Mouse (Mus musculus): ENCODE data around the gene Polr2e. TPM values are rescaled to one million over a fixed set of nuclear protein-coding genes. Genes with fewer than 3 reads are reported as not detected.

Polr2e gene
- polyA plus RNA-seq, 1 experiment from 2014 or later: 173 TPM

DNA sequence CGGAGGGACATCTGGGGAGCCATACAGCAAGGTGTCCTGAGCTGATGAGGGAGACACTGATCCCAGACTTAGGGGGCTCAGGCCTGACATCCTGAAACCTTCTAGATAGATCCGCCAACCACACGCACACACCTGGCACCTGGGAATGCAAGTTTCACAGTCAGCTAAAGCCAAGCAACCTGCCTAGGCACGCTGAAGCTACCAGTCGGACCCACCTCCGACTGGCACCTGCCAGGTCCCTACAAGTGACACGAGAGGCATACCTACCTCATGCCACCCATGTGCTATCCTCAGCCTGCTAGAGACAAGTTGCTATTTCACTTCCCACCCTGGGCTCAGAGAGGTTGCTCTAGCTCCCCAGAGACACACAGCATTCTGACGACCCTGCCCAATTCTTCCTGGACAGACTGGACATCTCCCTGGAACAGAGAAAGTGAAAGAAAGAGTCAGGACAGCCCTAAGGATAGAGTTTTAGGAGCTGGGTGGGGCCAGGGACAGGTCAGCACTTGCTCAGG lies 50.3 kb downstream of the Polr2e start:
- 26% methylated on average over 8 of the region's 8 CpGs for WGBS
- Histone ChIP-seq H3K27me3 (peaks cover 48% of the 10 kb centered on the region), H3K4me1 (peaks cover 25% of the 10 kb centered on the region), H3K9me3 (0 out of 2 replicates have a peak, but pooled peaks cover 4% of the 10 kb centered on the region), H3K9ac (replicated peaks) (0 out of 2 replicates have a peak overlapping the region, but pooled peaks have one; percentile 11), H3K27ac (replicated peaks) (no peak overlapping the region), H3K4me3 (peak overlapping the region; percentile 47), H3K4me2 (replicated peaks) (peak overlapping the region; percentile 54), H3K36me3 (no peaks in the 10 kb centered on the region)
- no peak for ATAC-seq (ENCODE audit: low FRiP score, low read depth)

DNA sequence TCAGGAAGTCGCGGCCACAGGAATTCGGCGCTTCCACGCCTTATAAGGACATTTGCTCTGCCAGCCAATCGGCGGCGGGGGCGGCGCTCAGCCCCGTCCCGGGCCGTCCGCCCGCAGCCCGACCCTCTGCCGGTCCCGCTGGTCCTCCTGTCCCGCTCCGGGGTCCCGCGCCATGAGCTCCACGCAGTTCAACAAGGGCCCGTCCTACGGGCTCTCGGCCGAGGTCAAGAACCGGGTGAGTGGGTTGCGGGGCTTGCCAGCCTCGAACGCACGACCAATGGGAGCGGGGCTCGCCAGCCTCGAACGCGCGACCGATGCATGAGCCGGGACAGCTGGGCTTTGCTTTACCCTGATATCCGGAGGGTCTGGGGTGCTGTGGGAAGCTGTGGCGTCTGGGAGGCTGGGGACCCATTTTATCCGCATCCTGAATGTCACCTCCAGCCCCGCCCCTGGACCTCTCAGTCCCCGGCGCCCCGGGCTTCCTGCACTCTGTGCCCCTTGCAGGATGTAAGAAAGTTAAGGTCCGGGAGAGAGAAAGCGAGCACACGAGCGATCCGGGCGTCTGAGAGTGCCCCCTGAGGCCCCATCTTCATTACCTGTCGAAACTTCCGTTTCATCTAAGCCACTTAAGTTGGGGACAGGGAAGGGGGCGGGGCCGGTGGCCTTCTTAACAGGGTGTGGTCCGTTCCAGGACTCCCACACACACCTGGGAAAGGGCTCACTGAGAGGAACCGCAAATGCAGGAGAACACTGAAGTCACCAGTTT lies 50.9 kb downstream of the Polr2e start, which contains the start of gene Cnn2:
TSS of gene Cnn2 (plus strand) at position 79 of the 766 bp plus-strand sequence.
- peaks cover 26% of the 10 kb centered on the region for H3K4me1 ChIP-seq

DNA sequence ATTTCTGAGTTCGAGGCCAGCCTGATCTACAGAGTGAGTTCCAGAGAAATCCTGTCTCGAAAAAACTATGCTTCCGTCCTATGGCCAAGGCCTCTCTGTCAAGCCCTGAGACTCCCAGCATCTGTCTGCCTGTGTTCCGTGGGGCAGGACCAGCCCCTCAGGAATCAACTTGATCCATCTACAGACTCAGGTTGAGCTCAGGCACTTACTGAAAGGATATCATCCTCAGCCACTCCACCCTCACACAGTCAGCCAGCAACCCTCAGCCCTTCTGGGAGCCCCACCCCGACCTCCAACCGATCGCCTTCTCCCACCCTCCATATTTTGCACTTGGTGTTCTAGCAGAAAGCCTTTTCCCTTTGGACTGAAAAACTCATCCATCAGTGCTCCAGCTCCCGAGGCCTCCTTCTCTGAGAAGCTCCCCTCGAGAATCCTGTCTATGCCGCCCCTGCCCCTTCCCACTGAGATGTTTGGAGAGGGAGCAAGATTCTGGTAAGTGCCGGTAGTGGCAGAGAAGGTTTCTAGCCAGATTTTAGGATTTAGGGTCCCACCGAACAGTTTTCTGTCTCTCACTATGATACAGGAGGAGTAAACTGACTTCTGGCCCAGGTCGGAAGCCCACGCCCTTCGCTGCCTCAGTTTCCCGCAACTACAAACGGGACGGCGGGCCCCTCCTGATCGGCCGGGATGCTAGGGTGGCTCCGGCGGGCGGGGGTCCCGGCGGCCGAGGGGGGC lies 51.7 kb downstream of the Polr2e start:
- H3K9ac ChIP-seq (replicated peaks): peak overlapping the region; percentile 50
- peak overlapping the region; percentile 47 for H3K4me3 ChIP-seq
- H3K27ac ChIP-seq (replicated peaks): 0 out of 2 replicates have a peak overlapping the region, but pooled peaks have one; percentile 20
- ATAC-seq (ENCODE audit: low FRiP score, low read depth): no peak
- peaks cover 33% of the 10 kb centered on the region for H3K4me1 ChIP-seq
- no peaks in the 10 kb centered on the region for H3K36me3 ChIP-seq
- H3K27me3 ChIP-seq: peaks cover 48% of the 10 kb centered on the region
- 12% methylated on average over 27 of the region's 27 CpGs for WGBS
- peak overlapping the region; percentile 54 for H3K4me2 ChIP-seq (replicated peaks)
- 0 out of 2 replicates have a peak, but pooled peaks cover 4% of the 10 kb centered on the region for H3K9me3 ChIP-seq

More for the DNA sequence above, 50.9 kb downstream of the Polr2e start, which contains the start of gene Cnn2:
- Histone ChIP-seq H3K36me3 (no peaks in the 10 kb centered on the region), H3K4me2 (replicated peaks) (peak within 1 kb of the TSS; percentile 54), H3K9me3 (0 out of 2 replicates have a peak, but pooled peaks cover 4% of the 10 kb centered on the region), H3K4me3 (peak within 1 kb of the TSS; percentile 47), H3K9ac (replicated peaks) (peak within 1 kb of the TSS; percentile 50), H3K27me3 (peaks cover 48% of the 10 kb centered on the region), H3K27ac (replicated peaks) (0 out of 2 replicates have a peak within 1 kb of the TSS, but pooled peaks have one; percentile 20)
- 1% methylated on average over 59 of the region's 59 CpGs for WGBS
- ATAC-seq (ENCODE audit: low FRiP score, low read depth): no peak

DNA sequence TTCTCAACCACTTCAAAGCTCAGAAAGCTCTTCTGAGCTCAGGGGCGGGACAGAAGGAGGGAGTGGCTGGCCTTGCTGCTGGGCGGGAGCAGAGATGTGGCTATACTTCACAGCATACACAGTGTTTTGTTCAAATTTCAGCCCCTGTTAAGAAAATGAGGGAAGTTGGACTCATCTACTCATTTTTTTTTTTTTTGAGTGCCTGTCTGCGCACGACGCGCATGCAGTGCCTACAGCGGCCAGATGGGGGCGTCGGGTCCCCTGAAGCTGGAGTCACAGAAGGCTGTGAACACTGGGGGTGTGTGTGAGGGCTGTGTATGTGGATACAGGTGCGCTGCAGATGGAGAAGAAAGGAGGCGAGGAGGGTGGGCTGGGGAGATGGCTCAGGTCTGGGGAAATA lies 52.6 kb downstream of the Polr2e start:
- Histone ChIP-seq H3K4me3 (peak overlapping the region; percentile 1; the same call in 1 of the 2 replicates), H3K27me3 (peaks cover 48% of the 10 kb centered on the region), H3K36me3 (no peaks in the 10 kb centered on the region), H3K27ac (replicated peaks) (no peak overlapping the region), H3K4me2 (replicated peaks) (peak overlapping the region; percentile 7; the same call in 1 of the 2 replicates), H3K9me3 (0 out of 2 replicates have a peak, but pooled peaks cover 4% of the 10 kb centered on the region), H3K4me1 (peaks cover 41% of the 10 kb centered on the region), H3K9ac (replicated peaks) (peak overlapping the region; percentile 8)
- ATAC-seq (ENCODE audit: low FRiP score, low read depth): no peak
- WGBS: 6% methylated on average over 11 of the region's 11 CpGs

DNA sequence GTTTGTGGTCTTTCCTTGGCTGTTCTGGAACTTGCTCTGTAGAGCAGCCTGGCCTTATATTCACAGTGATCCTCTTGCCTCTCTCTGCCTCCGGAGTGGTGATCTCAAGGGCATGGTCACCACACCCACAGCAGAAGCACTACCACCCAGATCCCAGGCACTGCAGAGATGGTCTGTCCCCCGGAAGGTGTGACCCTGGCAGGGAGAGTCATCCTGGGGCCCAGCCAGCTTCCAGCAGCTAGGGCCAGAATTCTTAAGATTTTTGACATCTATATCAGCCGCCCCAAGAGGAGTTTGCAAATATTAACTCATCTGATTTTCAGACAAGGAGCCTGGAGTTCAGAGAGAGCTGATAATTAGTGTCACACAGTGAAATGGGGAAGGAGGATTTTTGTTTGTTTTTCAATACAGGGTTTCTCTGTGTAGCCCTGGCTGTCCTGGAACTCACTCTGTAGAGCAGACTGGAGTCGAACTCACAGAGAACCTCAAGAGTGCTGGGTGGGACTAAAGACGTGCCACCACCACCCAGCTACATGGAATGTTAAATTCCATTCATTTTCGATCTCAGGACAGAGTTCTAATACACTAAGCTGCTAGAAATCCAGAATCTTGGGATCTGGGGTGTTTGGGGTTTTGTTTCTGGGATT lies 53.2 kb downstream of the Polr2e start:
- Histone ChIP-seq H3K36me3 (0 out of 2 replicates have a peak, but pooled peaks cover 1% of the 10 kb centered on the region), H3K27ac (replicated peaks) (peak overlapping the region; percentile 92), H3K4me2 (replicated peaks) (peak overlapping the region; percentile 89), H3K4me3 (peak overlapping the region; percentile 79), H3K27me3 (peaks cover 48% of the 10 kb centered on the region), H3K9ac (replicated peaks) (peak overlapping the region; percentile 68; the same call in 1 of the 2 replicates), H3K4me1 (peaks cover 44% of the 10 kb centered on the region), H3K9me3 (no peaks in the 10 kb centered on the region)
- no peak for ATAC-seq (ENCODE audit: low FRiP score, low read depth)
- WGBS: 48% methylated on average over 6 of the region's 6 CpGs

Other genes with a start within 250 kb of the Polr2e start
- 0.27 TPM in 1 of 2 replicates, not detected in the other for gene Prss57, start 248.8 kb downstream of the Polr2e start, polyA plus RNA-seq (2016; fragmentation: Nextera tagmentation; extraction: Ambion mirVana)
- gene Palm, start 246.2 kb downstream of the Polr2e start, polyA plus RNA-seq (2016; fragmentation: Nextera tagmentation; extraction: Ambion mirVana): 198 and 204 TPM in 2 replicates
- gene Misp, start 218.8 kb downstream of the Polr2e start, polyA plus RNA-seq (2016; fragmentation: Nextera tagmentation; extraction: Ambion mirVana): 0.94 and 1.0 TPM in 2 replicates
- gene Ptbp1, start 185.4 kb downstream of the Polr2e start, polyA plus RNA-seq (2016; fragmentation: Nextera tagmentation; extraction: Ambion mirVana): 202 TPM in 2 replicates
- 14.3 and 16.7 TPM in 2 replicates for gene Prtn3, start 165.3 kb downstream of the Polr2e start, polyA plus RNA-seq (2016; fragmentation: Nextera tagmentation; extraction: Ambion mirVana)
- 296 and 302 TPM in 2 replicates for gene Plppr3, start 165.2 kb downstream of the Polr2e start, polyA plus RNA-seq (2016; fragmentation: Nextera tagmentation; extraction: Ambion mirVana)
- not detected in 2 replicates for gene Elane, start 153.5 kb downstream of the Polr2e start, polyA plus RNA-seq (2016; fragmentation: Nextera tagmentation; extraction: Ambion mirVana)
- not detected in 2 replicates for gene Cfd, start 148.9 kb downstream of the Polr2e start, polyA plus RNA-seq (2016; fragmentation: Nextera tagmentation; extraction: Ambion mirVana)
- gene Med16, start 130.9 kb downstream of the Polr2e start, polyA plus RNA-seq (2016; fragmentation: Nextera tagmentation; extraction: Ambion mirVana): 65.4 and 68.4 TPM in 2 replicates
- gene Gm26602, start 128.9 kb downstream of the Polr2e start, polyA plus RNA-seq (2016; fragmentation: Nextera tagmentation; extraction: Ambion mirVana): 27.9 and 34.2 TPM in 2 replicates
- gene Kiss1r, start 122.8 kb downstream of the Polr2e start, polyA plus RNA-seq (2016; fragmentation: Nextera tagmentation; extraction: Ambion mirVana): 1.4 and 1.5 TPM in 2 replicates
- 157 and 167 TPM in 2 replicates for gene R3hdm4, start 118.6 kb downstream of the Polr2e start, polyA plus RNA-seq (2016; fragmentation: Nextera tagmentation; extraction: Ambion mirVana)
- gene Arid3a, start 112.8 kb downstream of the Polr2e start, polyA plus RNA-seq (2016; fragmentation: Nextera tagmentation; extraction: Ambion mirVana): 4.0 and 5.6 TPM in 2 replicates
- gene Wdr18, start 79.6 kb downstream of the Polr2e start, polyA plus RNA-seq (2016; fragmentation: Nextera tagmentation; extraction: Ambion mirVana): 90.4 and 97.0 TPM in 2 replicates
- gene Grin3b, start 69.1 kb downstream of the Polr2e start, polyA plus RNA-seq (2016; fragmentation: Nextera tagmentation; extraction: Ambion mirVana): 0.39 and 0.54 TPM in 2 replicates
- 19.3 and 20.9 TPM in 2 replicates for gene Tmem259, start 55.5 kb downstream of the Polr2e start, polyA plus RNA-seq (2016; fragmentation: Nextera tagmentation; extraction: Ambion mirVana)
- 109 and 168 TPM in 2 replicates for gene Cnn2, start 51.2 kb downstream of the Polr2e start, polyA plus RNA-seq (2016; fragmentation: Nextera tagmentation; extraction: Ambion mirVana)
- gene Abca7, start 43.3 kb downstream of the Polr2e start, polyA plus RNA-seq (2016; fragmentation: Nextera tagmentation; extraction: Ambion mirVana): 7.6 and 8.5 TPM in 2 replicates
- gene Arhgap45, start 23.1 kb downstream of the Polr2e start, polyA plus RNA-seq (2016; fragmentation: Nextera tagmentation; extraction: Ambion mirVana): 4.5 and 5.6 TPM in 2 replicates
- gene Gpx4, start 7.4 kb upstream of the Polr2e start, polyA plus RNA-seq (2016; fragmentation: Nextera tagmentation; extraction: Ambion mirVana): 483 and 524 TPM in 2 replicates
- gene Sbno2, start 65.8 kb upstream of the Polr2e start, polyA plus RNA-seq (2016; fragmentation: Nextera tagmentation; extraction: Ambion mirVana): 14.7 and 15.7 TPM in 2 replicates
- gene Stk11, start 76.0 kb upstream of the Polr2e start, polyA plus RNA-seq (2016; fragmentation: Nextera tagmentation; extraction: Ambion mirVana): 16.7 and 20.3 TPM in 2 replicates
- 379 and 384 TPM in 2 replicates for gene Atp5d, start 98.8 kb upstream of the Polr2e start, polyA plus RNA-seq (2016; fragmentation: Nextera tagmentation; extraction: Ambion mirVana)
- gene Cbarp, start 101.0 kb upstream of the Polr2e start, polyA plus RNA-seq (2016; fragmentation: Nextera tagmentation; extraction: Ambion mirVana): 19.3 and 20.0 TPM in 2 replicates
- 41.7 and 46.4 TPM in 2 replicates for gene Midn, start 108.5 kb upstream of the Polr2e start, polyA plus RNA-seq (2016; fragmentation: Nextera tagmentation; extraction: Ambion mirVana)
- 227 and 233 TPM in 2 replicates for gene Cirbp, start 126.2 kb upstream of the Polr2e start, polyA plus RNA-seq (2016; fragmentation: Nextera tagmentation; extraction: Ambion mirVana)
- 12.9 and 13.6 TPM in 2 replicates for gene 1600002K03Rik, start 133.1 kb upstream of the Polr2e start, polyA plus RNA-seq (2016; fragmentation: Nextera tagmentation; extraction: Ambion mirVana)
- 114 and 127 TPM in 2 replicates for gene Efna2, start 139.7 kb upstream of the Polr2e start, polyA plus RNA-seq (2016; fragmentation: Nextera tagmentation; extraction: Ambion mirVana)
- 151 and 195 TPM in 2 replicates for gene Mum1, start 186.6 kb upstream of the Polr2e start, polyA plus RNA-seq (2016; fragmentation: Nextera tagmentation; extraction: Ambion mirVana)
- 205 and 213 TPM in 2 replicates for gene Ndufs7, start 209.3 kb upstream of the Polr2e start, polyA plus RNA-seq (2016; fragmentation: Nextera tagmentation; extraction: Ambion mirVana)
- 28.1 and 29.5 TPM in 2 replicates for gene Gamt, start 221.2 kb upstream of the Polr2e start, polyA plus RNA-seq (2016; fragmentation: Nextera tagmentation; extraction: Ambion mirVana)
- gene Dazap1, start 221.7 kb upstream of the Polr2e start, polyA plus RNA-seq (2016; fragmentation: Nextera tagmentation; extraction: Ambion mirVana): 61.2 and 71.3 TPM in 2 replicates

Measured in midbrain, embryonic 12.5 days (tissue).